Mouse (Mus musculus) lung, adult 2 months (tissue): Measurements from ENCODE around the gene Cdh18.

Source experiments
- CTCF ChIP-seq: fragments of 200-500 bp; IDR thresholded peaks from 2 replicates; pipeline ENCODE4 v1.5.1; 2011; ENCODE audit warnings: mild to moderate bottlenecking, low read length, control low read depth; ENCODE audit not compliant: insufficient read depth
- POLR2A ChIP-seq: fragments of 200-500 bp; IDR thresholded peaks from 2 replicates; pipeline ENCODE4 v1.6.1; 2011; ENCODE audit warnings: low read depth, mild to moderate bottlenecking, control low read depth, low read length, borderline replicate concordance; ENCODE audit errors: extremely low read depth

DNA sequence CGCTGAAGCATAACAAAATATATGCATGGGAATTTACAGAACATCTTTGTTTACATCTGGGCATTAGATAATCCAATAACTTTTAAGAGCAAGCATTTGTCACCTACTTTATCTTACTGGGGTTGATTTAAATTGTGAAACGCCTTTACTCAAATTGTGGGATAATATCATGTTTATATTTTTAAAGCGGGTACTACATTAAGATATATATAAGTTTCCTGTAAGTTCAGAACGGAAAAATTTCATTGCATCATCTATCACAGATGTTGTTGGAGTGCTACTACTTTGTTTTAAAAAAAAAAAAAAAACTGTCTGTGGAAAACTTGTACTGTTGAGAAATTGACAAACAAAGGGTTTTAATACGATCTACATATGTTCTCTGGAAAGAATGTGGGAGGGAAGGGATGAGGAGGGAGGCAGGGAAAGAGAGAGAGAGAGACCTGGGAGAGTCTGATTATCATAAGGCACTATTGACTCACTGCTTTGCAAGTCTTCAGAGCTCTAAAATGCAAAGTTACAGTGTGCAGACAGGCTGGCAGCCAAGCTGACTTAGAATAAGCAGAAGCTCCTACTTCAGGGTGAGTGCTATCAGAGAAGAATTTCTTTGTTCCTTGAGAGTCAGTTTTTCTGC lies 867.7 kb downstream of the Cdh18 start:
- no peak for TF ChIP-seq POLR2A
- no peak for TF ChIP-seq CTCF
